Mouse (Mus musculus): Measurements from ENCODE around the gene Msh5.

GRCm38 (mm10) chr17:35028315-35028714 lies 18.2 kb downstream of the Msh5 start:
- TF ChIP-seq E2F4 (IDR thresholded peaks at IDR 0.05; ENCODE audit: borderline replicate concordance, low read depth, low read length) (no peak), NELFE (IDR thresholded peaks at IDR 0.05; ENCODE audit: low read depth, low read length) (no peak), HCFC1 (IDR thresholded peaks at IDR 0.05; ENCODE audit: low read depth, low read length) (no peak), BHLHE40 (IDR thresholded peaks at IDR 0.05; ENCODE audit: borderline replicate concordance, low read depth, low read length) (no peak), EP300 (IDR thresholded peaks at IDR 0.05; ENCODE audit: low read depth in 1 of 2, low read length in 2 of 2) (peak; percentile 39 to 74), CTCF (IDR thresholded peaks at IDR 0.05 in 2 of 3, conservative IDR thresholded peaks at IDR 0.05 in 1 of 3; ENCODE audit: control insufficient read depth in 1 of 3, insufficient read depth in 1 of 3, low read depth in 2 of 3, low read length in 3 of 3, poor library complexity in 1 of 3, severe bottlenecking in 1 of 3) (no peak), KAT2A (conservative IDR thresholded peaks at IDR 0.05; ENCODE audit: low read depth, low read length) (no peak), CHD2 (IDR thresholded peaks at IDR 0.05; ENCODE audit: low read length) (no peak), TCF12 (IDR thresholded peaks at IDR 0.05; ENCODE audit: low read depth, low read length) (no peak), POLR2A (IDR thresholded peaks at IDR 0.05; ENCODE audit: control insufficient read depth in 1 of 2, insufficient read depth in 1 of 2, low read depth in 1 of 2, low read length in 2 of 2, poor library complexity in 1 of 2) (no peak), GATA1 (IDR thresholded peaks at IDR 0.05; ENCODE audit: low read depth, low read length) (peak; percentile 42; the same call in 1 of the 2 replicates), ETS1 (IDR thresholded peaks at IDR 0.05; ENCODE audit: low read depth, low read length) (peak; percentile 81)

Measured in MEL (cell line).